In genomic region chr13:24862520-24862919, GRCm38 (mm10) we compare ENCODE assay signal across 10 mouse cellular contexts. TPM values are rescaled to one million over a fixed set of nuclear protein-coding genes. Genes with fewer than 3 reads are reported as not detected.
DNase-seq lines count a peak whose midpoint lies in the region; ATAC-seq and TF ChIP-seq lines count a peak whose summit lies in the region.
"Had no signal": no experiment of that assay in that cellular context is flagged by ENCODE, and none has a peak within 500 bp of the region (broad histone marks: within the 10 kb centered on the region; RNA-seq: fewer than 3 reads in every experiment).

No protein-coding gene starts in this region.

- no peak for TF ChIP-seq EP300 in MEL (IDR thresholded peaks at IDR 0.05; ENCODE audit: low read depth in 1 of 2, low read length in 2 of 2)
- no peak for TF ChIP-seq EP300 in heart, postnatal 0 days (IDR thresholded peaks at IDR 0.05; ENCODE audit: low read depth)

- H3K27me3 ChIP-seq in hindbrain, embryonic 11.5 days (ENCODE audit: control insufficient read depth, insufficient read depth, low read length), result no peaks in the 10 kb centered on the region
- no peaks in the 10 kb centered on the region for H3K27me3 ChIP-seq in hindbrain, embryonic 16.5 days (replicated peaks; ENCODE audit: control insufficient read depth, insufficient read depth, low read length)
- no peaks in the 10 kb centered on the region; a peak in 1 of 4 replicates for H3K27me3 ChIP-seq in MEL (ENCODE audit: control insufficient read depth in 1 of 2, insufficient read depth in 2 of 2, low read length in 2 of 2)
- no peaks in the 10 kb centered on the region for H3K27me3 ChIP-seq in cerebellum, adult 2 months (ENCODE audit: control insufficient read depth, insufficient read depth, low read length)
- no peaks in the 10 kb centered on the region for H3K27me3 ChIP-seq in heart, postnatal 0 days (ENCODE audit: control insufficient read depth, insufficient read depth, low read length)
- H3K27me3 ChIP-seq: embryonic facial prominence, embryonic 15.5 days; limb, embryonic 15.5 days had no signal

- no peaks in the 10 kb centered on the region for H3K9me3 ChIP-seq in hindbrain, embryonic 11.5 days (ENCODE audit: control insufficient read depth, low read length)
- no peaks in the 10 kb centered on the region for H3K9me3 ChIP-seq in hindbrain, embryonic 16.5 days (ENCODE audit: control insufficient read depth, low read length)
- no peaks in the 10 kb centered on the region for H3K9me3 ChIP-seq in MEL (replicated peaks; ENCODE audit: insufficient read depth, low read length)
- no peaks in the 10 kb centered on the region for H3K9me3 ChIP-seq in heart, postnatal 0 days (replicated peaks; ENCODE audit: control insufficient read depth, low read length)
- H3K9me3 ChIP-seq: embryonic facial prominence, embryonic 15.5 days; limb, embryonic 15.5 days had no signal

- no peak overlapping the region for H3K27ac ChIP-seq in hindbrain, embryonic 11.5 days (ENCODE audit: low read depth, low read length)
- H3K27ac ChIP-seq in hindbrain, embryonic 16.5 days (ENCODE audit: low read depth, low read length), result no peak overlapping the region
- no peak overlapping the region for H3K27ac ChIP-seq in MEL (ENCODE audit: control insufficient read depth, low read depth, low read length)
- H3K27ac ChIP-seq in cerebellum, adult 2 months (ENCODE audit: insufficient read depth, low read length), result no peak overlapping the region
- no peak overlapping the region for H3K27ac ChIP-seq in heart, postnatal 0 days (ENCODE audit: low read depth)
- H3K27ac ChIP-seq: embryonic facial prominence, embryonic 15.5 days; limb, embryonic 15.5 days had no signal

- intact Hi-C loops in left cerebral cortex, postnatal 36 days (cut with DNase I), result no loop called here

- ATAC-seq in hindbrain, embryonic 11.5 days (ENCODE audit: low FRiP score), result no peak
- no peak for ATAC-seq in hindbrain, embryonic 16.5 days
- no peak for ATAC-seq in heart, postnatal 0 days (ENCODE audit: insufficient read depth, low read depth)

- no peak overlapping the region for H3K4me2 ChIP-seq in hindbrain, embryonic 11.5 days (replicated peaks; ENCODE audit: low read depth, low read length)
- H3K4me2 ChIP-seq in hindbrain, embryonic 16.5 days (ENCODE audit: low read length), result no peak overlapping the region
- no peak overlapping the region for H3K4me2 ChIP-seq in heart, postnatal 0 days (ENCODE audit: low read depth, low read length)
- H3K4me2 ChIP-seq: embryonic facial prominence, embryonic 15.5 days; limb, embryonic 15.5 days had no signal

- H3K9ac ChIP-seq in hindbrain, embryonic 11.5 days (ENCODE audit: low read depth, low read length), result no peak overlapping the region
- no peak overlapping the region for H3K9ac ChIP-seq in hindbrain, embryonic 16.5 days (ENCODE audit: low read depth, low read length)
- no peak overlapping the region for H3K9ac ChIP-seq in MEL (ENCODE audit: control insufficient read depth, low read depth, low read length, poor library complexity, severe bottlenecking)
- H3K9ac ChIP-seq in heart, postnatal 0 days (replicated peaks; ENCODE audit: low read depth, low read length), result no peak overlapping the region
- H3K9ac ChIP-seq: embryonic facial prominence, embryonic 15.5 days; limb, embryonic 15.5 days had no signal

- no peaks in the 10 kb centered on the region for H3K36me3 ChIP-seq in hindbrain, embryonic 11.5 days (ENCODE audit: control insufficient read depth, insufficient read depth, low read length)
- H3K36me3 ChIP-seq in hindbrain, embryonic 16.5 days (ENCODE audit: control insufficient read depth, insufficient read depth, low read length), result peaks cover 2% of the 10 kb centered on the region; the same call in 1 of the 2 replicates
- no peaks in the 10 kb centered on the region for H3K36me3 ChIP-seq in MEL (ENCODE audit: control insufficient read depth in 1 of 2, insufficient read depth in 2 of 2, low read length in 2 of 2)
- no peaks in the 10 kb centered on the region for H3K36me3 ChIP-seq in heart, postnatal 0 days (replicated peaks; ENCODE audit: control insufficient read depth, insufficient read depth, low read length)
- H3K36me3 ChIP-seq: embryonic facial prominence, embryonic 15.5 days; limb, embryonic 15.5 days had no signal

- no peaks in the 10 kb centered on the region for H3K79me2 ChIP-seq in MEL (ENCODE audit: control insufficient read depth, insufficient read depth, low read length, poor library complexity)

- H3K4me1 ChIP-seq in hindbrain, embryonic 11.5 days (replicated peaks; ENCODE audit: control insufficient read depth, insufficient read depth, low read length), result no peaks in the 10 kb centered on the region
- no peaks in the 10 kb centered on the region for H3K4me1 ChIP-seq in hindbrain, embryonic 16.5 days (ENCODE audit: control insufficient read depth, insufficient read depth, low read depth, low read length)
- peaks cover 0 to 3% of the 10 kb centered on the region in 2 experiments; a peak in 1 of 4 replicates for H3K4me1 ChIP-seq in MEL (ENCODE audit: control insufficient read depth in 1 of 2, insufficient read depth in 2 of 2, low read length in 2 of 2)
- no peaks in the 10 kb centered on the region for H3K4me1 ChIP-seq in cerebellum, adult 2 months (ENCODE audit: control insufficient read depth, insufficient read depth, low read length)
- no peaks in the 10 kb centered on the region for H3K4me1 ChIP-seq in heart, postnatal 0 days (ENCODE audit: control insufficient read depth, insufficient read depth)
- H3K4me1 ChIP-seq: embryonic facial prominence, embryonic 15.5 days had no signal

- peak; percentile 67 to 72 (median 68) for TF ChIP-seq CTCF in MEL (IDR thresholded peaks at IDR 0.05 in 2 of 3, conservative IDR thresholded peaks at IDR 0.05 in 1 of 3; ENCODE audit: control insufficient read depth in 1 of 3, insufficient read depth in 1 of 3, low read depth in 2 of 3, low read length in 3 of 3, poor library complexity in 1 of 3, severe bottlenecking in 1 of 3)
- TF ChIP-seq CTCF in cerebellum, adult 2 months (IDR thresholded peaks at IDR 0.05; ENCODE audit: borderline replicate concordance, insufficient read depth, low read depth, low read length), result peak; percentile 44; the same call in 1 of the 2 replicates
- peak; percentile 34 for TF ChIP-seq CTCF in heart, postnatal 0 days (IDR thresholded peaks at IDR 0.05; ENCODE audit: low read depth)

- peak; percentile 45 for DNase-seq in hindbrain, embryonic 11.5 days (ENCODE audit: low spot score)
- DNase-seq in MEL (ENCODE audit: low read depth, low spot score), result peak; percentile 70
- DNase-seq in cerebellum, adult 2 months, result peak; percentile 48 to 59
- peak; percentile 21 for DNase-seq in heart, postnatal 0 days (ENCODE audit: low spot score)
- peak; percentile 34 to 37 for DNase-seq in left cerebral cortex, postnatal 36 days (ENCODE audit: low spot score in 2 of 2)
- DNase-seq in right cerebral cortex, postnatal 14 days, result peak; percentile 67
- no peak for DNase-seq in Muller cell, postnatal 12 days (ENCODE audit: inconsistent ontology term)

- TF ChIP-seq RAD21 in MEL (IDR thresholded peaks at IDR 0.05; ENCODE audit: low read depth, low read length), result peak; percentile 43

- no peak for TF ChIP-seq POLR2A in MEL (IDR thresholded peaks at IDR 0.05; ENCODE audit: control insufficient read depth in 1 of 2, insufficient read depth in 1 of 2, low read depth in 1 of 2, low read length in 2 of 2, poor library complexity in 1 of 2)
- no peak for TF ChIP-seq POLR2A in cerebellum, adult 2 months (IDR thresholded peaks at IDR 0.05; ENCODE audit: borderline replicate concordance, insufficient read depth, low read length)

- H3K4me3 ChIP-seq in hindbrain, embryonic 11.5 days (ENCODE audit: low read depth, low read length), result no peak overlapping the region
- H3K4me3 ChIP-seq in hindbrain, embryonic 16.5 days (ENCODE audit: low read length), result no peak overlapping the region
- no peak overlapping the region for H3K4me3 ChIP-seq in MEL (ENCODE audit: control insufficient read depth in 1 of 2, insufficient read depth in 1 of 2, low read depth in 2 of 2, low read length in 2 of 2)
- no peak overlapping the region for H3K4me3 ChIP-seq in cerebellum, adult 2 months (replicated peaks; ENCODE audit: insufficient read depth, low read depth, low read length)
- H3K4me3 ChIP-seq in heart, postnatal 0 days (ENCODE audit: low read depth, low read length), result no peak overlapping the region
- H3K4me3 ChIP-seq: embryonic facial prominence, embryonic 15.5 days; limb, embryonic 15.5 days had no signal

- WGBS in hindbrain, embryonic 11.5 days, result 60% methylated on average over 7 of the region's 7 CpGs
- 63% methylated on average over 7 of the region's 7 CpGs for WGBS in hindbrain, embryonic 16.5 days
- WGBS in cerebellum, adult 2 months, result 58% methylated on average over 7 of the region's 7 CpGs
- WGBS in heart, postnatal 0 days, result 49% methylated on average over 7 of the region's 7 CpGs

RNA-seq across cellular contexts. Expression of gene D130043K22Rik, which starts 17.6 kb away (rescaled TPM):
- 0.94 and 1.4 TPM in 2 replicates for polyA plus RNA-seq in hindbrain, embryonic 11.5 days (2014; fragmentation: Nextera tagmentation; extraction: Ambion mirVana)
- 9.5 and 9.6 TPM in 2 replicates for polyA plus RNA-seq in hindbrain, embryonic 16.5 days (2015; fragmentation: Nextera tagmentation; extraction: Ambion mirVana)
- not detected in 2 replicates for total RNA-seq in MEL (2012; rRNA removed)
- polyA plus RNA-seq in MEL (2012; ENCODE audit: insufficient read depth in 1 of 2, insufficient read length in 2 of 2, low read depth in 1 of 2, low replicate concordance in 2 of 2, missing spikeins in 1 of 2), result not detected
- polyA plus RNA-seq in cerebellum, adult 2 months (2012; rRNA removed), result 4.7 and 5.6 TPM in 2 replicates
- total RNA-seq in heart, postnatal 0 days (2014; rRNA removed; ENCODE audit: low replicate concordance), result not detected in 2 replicates
- 0.03 TPM in 1 of 2 replicates, not detected in the other for polyA plus RNA-seq in heart, postnatal 0 days (2015; fragmentation: Nextera tagmentation; extraction: Ambion mirVana)
- total RNA-seq in left cerebral cortex, postnatal 36 days (2021), result 10 to 100 TPM; 29.8 to 33.6 TPM

RNA-seq across cellular contexts. Expression of gene Tdp2, which starts 31.0 kb away (rescaled TPM):
- 78.9 and 79.4 TPM in 2 replicates for polyA plus RNA-seq in hindbrain, embryonic 11.5 days (2014; fragmentation: Nextera tagmentation; extraction: Ambion mirVana)
- 31.0 and 35.4 TPM in 2 replicates for polyA plus RNA-seq in hindbrain, embryonic 16.5 days (2015; fragmentation: Nextera tagmentation; extraction: Ambion mirVana)
- 33.1 and 36.9 TPM in 2 replicates for total RNA-seq in MEL (2012; rRNA removed)
- 10 to 100 TPM in 1 of 2 experiments, not detected in 1; 45.3 TPM for polyA plus RNA-seq in MEL (2012; ENCODE audit: insufficient read depth in 1 of 2, insufficient read length in 2 of 2, low read depth in 1 of 2, low replicate concordance in 2 of 2, missing spikeins in 1 of 2)
- 43.4 and 46.3 TPM in 2 replicates for polyA plus RNA-seq in cerebellum, adult 2 months (2012; rRNA removed)
- total RNA-seq in heart, postnatal 0 days (2014; rRNA removed; ENCODE audit: low replicate concordance), result 24.2 and 27.5 TPM in 2 replicates
- polyA plus RNA-seq in heart, postnatal 0 days (2015; fragmentation: Nextera tagmentation; extraction: Ambion mirVana), result 17.4 and 18.5 TPM in 2 replicates
- 10 to 100 TPM; 19.0 to 21.6 TPM for total RNA-seq in left cerebral cortex, postnatal 36 days (2021)

RNA-seq across cellular contexts. Expression of gene Acot13, which starts 31.2 kb away (rescaled TPM):
- 51.3 and 58.6 TPM in 2 replicates for polyA plus RNA-seq in hindbrain, embryonic 11.5 days (2014; fragmentation: Nextera tagmentation; extraction: Ambion mirVana)
- polyA plus RNA-seq in hindbrain, embryonic 16.5 days (2015; fragmentation: Nextera tagmentation; extraction: Ambion mirVana), result 59.4 and 66.5 TPM in 2 replicates
- 45.7 and 51.8 TPM in 2 replicates for total RNA-seq in MEL (2012; rRNA removed)
- 10 to 100 TPM in 1 of 2 experiments, not detected in 1; 57.3 TPM for polyA plus RNA-seq in MEL (2012; ENCODE audit: insufficient read depth in 1 of 2, insufficient read length in 2 of 2, low read depth in 1 of 2, low replicate concordance in 2 of 2, missing spikeins in 1 of 2)
- 150 and 152 TPM in 2 replicates for polyA plus RNA-seq in cerebellum, adult 2 months (2012; rRNA removed)
- total RNA-seq in heart, postnatal 0 days (2014; rRNA removed; ENCODE audit: low replicate concordance), result 176 and 219 TPM in 2 replicates
- 609 and 634 TPM in 2 replicates for polyA plus RNA-seq in heart, postnatal 0 days (2015; fragmentation: Nextera tagmentation; extraction: Ambion mirVana)
- total RNA-seq in left cerebral cortex, postnatal 36 days (2021), result 10 to 100 TPM; 81.0 to 89.7 TPM
